Mouse (Mus musculus): ENCODE data around the gene Rnf130.
A peak's percentile ranks its signal among the peaks of the same experiment; 100 is the strongest.
"Not testable (repeated sequence)": the region's sequence is repeated elsewhere in the genome, so short reads cannot be mapped to it uniquely, and the experiment has no call there.

Rnf130 gene

GRCm38 (mm10) chr11:50086211-50086610, 61.1 kb downstream of the Rnf130 start:
- DNase-seq (ENCODE audit: low read depth, low spot score) = no peak

- DNase-seq (ENCODE audit: low read depth, low spot score) = no peak
These were observed 64.7 kb downstream of the Rnf130 start for GRCm38 (mm10) chr11:50089840-50090239.

DNA sequence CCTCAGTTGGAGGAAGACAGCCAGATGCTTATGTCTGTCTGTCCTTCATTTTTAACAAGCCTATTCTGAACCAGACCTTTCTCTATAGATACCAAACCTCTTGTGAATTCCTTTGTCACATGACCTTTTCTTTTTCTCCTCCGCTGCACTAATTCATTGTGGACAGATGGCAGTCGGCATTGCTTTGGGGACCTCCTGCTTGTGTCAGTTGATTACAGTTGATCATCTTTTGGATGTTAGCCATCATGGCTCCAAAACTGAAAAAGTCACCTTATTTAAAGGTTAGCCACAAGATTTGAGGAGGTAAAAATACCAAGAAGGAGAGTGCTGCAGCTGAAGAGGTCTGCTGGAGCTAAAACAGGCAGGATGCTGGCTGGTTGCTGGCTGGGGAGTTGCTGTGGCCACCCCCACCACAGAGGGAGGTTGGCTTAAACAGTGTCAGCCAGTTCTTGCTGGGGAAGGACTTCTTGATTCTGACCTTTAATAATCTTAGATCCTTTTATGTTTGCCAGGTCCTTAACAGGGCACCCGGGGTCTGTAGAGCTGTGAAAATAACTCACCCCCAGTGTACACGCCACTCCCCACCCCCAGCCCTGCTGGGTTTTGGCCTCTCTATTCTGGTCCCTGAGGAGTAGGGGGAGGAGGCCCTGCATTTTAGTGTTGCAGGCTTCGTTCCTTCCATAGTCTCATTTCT, 66.0 kb downstream of the Rnf130 start:
- no peak for DNase-seq (ENCODE audit: low read depth, low spot score)

DNA sequence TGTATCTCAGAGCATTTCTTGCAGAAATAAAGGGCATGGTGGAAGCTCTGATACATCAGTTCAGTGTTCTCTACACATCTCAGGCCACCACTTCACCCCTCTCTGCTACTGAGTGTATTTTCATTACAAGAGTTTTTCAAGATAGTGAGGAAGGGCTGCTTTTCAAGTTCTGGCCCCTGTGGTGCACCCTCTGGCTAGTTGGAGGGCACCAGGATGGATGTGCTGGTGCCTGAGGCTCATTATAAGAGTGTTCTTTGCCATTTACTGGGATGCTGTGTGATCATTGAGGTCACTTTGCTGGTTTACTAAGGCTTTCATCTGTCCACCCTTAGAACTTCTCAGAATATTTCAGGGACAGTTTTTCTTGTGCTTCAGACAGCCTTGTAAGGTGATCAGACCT, 66.5 kb downstream of the Rnf130 start:
- DNase-seq (ENCODE audit: low read depth, low spot score) = no peak

GRCm38 (mm10) chr11:50095661-50096060, 70.5 kb downstream of the Rnf130 start:
- DNase-seq (ENCODE audit: low read depth, low spot score) = no peak

- DNase-seq (ENCODE audit: low read depth, low spot score) = no peak
These were observed 71.9 kb downstream of the Rnf130 start for GRCm38 (mm10) chr11:50097091-50097490.

- DNase-seq (ENCODE audit: low read depth, low spot score) = no peak
These were observed 73.9 kb downstream of the Rnf130 start for GRCm38 (mm10) chr11:50098961-50099481.

DNA sequence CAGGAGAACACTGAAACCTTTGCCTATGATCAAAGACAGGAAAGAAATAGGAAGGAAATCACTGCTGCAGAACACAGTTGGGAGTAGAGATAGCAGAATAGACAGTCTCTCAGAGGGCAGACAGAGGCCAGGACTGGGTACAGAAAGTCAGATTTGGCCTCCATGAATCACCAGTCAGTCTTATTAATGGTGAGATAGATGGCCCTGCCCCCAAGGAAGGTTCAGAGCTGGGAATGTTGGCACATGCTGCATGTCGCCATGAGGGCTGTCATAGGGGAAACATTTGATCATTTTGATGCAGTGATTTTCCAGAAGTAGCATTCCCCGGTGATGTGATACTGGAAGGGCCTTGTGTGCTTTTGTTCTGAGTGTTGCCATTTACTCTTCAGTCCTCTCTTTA, 74.5 kb downstream of the Rnf130 start:
- no peak for DNase-seq (ENCODE audit: low read depth, low spot score)

- DNase-seq (ENCODE audit: low read depth, low spot score) = no peak
These were observed 75.6 kb downstream of the Rnf130 start for GRCm38 (mm10) chr11:50100548-50101307.

DNA sequence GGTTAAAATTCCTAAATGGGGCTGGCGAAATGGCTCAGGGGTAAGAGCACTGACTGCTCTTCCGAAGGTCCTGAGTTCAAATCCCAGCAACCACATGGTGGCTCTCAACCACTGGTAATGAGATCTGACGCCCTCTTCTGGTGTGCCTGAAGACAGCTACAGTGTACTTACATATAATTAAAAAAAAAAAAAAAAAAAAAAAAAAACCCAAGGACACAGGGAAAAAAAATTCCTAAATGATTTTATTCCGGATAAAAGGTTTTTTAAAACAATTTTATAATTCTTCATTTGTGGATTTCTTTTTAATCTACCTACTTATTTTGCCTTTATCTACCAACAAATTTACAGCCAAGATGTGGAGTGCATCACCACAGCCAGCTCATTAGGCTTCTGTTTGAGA, 76.8 kb downstream of the Rnf130 start:
- not testable (repeated sequence) for DNase-seq (ENCODE audit: low read depth, low spot score)

DNA sequence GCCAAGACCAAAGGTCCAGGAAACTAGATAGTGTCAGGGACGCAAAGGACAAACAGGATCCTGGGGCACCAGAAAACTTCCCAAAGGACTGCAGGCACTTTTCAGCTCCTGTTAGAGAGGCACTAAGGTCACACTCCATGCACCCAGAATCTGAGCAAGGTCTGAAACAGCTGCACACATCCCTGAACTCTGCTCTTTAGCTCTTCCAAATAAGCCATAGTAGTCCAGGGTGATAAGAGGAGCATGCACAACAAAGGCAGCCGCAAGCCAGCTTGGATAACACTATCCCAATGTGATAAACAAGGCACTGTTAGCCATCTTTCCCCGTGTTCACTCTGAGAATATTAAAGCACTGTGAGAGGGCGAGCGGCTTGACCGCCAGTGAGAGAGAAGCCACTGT, 78.9 kb downstream of the Rnf130 start:
- no peak for DNase-seq (ENCODE audit: low read depth, low spot score)

- no peak for DNase-seq (ENCODE audit: low read depth, low spot score)
These were observed 80.1 kb downstream of the Rnf130 start for GRCm38 (mm10) chr11:50105237-50105636.

DNA sequence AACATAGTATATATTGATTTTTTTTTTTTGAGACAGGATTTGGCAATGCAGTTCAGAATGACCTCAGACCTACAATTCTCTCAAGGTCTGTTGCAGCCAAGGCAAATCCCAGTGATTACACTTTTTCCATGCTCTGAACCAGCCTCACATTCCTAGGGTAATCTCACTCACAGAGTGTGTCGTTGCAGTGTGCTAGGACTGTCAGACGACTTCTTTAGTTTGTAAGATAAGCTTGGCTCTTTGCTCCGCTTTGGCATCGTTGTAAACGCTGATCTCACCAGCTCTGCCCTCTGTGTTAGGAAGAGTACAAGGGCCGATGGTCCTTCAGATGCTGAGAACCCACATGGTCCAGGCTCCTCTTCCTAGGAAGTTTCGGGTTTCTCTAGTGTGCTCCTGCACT, 80.9 kb downstream of the Rnf130 start:
- no peak for DNase-seq (ENCODE audit: low read depth, low spot score)

DNA sequence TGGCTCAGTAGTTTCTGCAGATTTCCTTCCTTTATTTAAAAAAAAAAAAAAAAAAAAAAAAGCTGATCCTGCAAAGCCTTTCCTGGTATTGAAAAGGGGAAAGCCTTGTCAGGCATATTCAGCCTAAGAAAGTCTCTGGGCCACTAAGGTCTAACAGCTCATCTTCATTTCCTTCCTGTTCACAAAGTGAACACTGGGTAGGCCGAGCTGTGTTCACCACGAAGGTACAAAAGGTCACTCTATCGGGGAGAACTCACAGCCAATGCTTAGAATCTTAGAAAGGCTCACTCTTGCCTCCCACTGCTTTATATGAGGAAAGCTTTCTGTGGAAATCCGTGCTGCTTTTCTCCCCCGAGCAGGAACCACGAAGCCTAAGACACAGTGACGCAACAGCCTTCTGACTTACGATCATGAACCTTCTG, 83.7 kb downstream of the Rnf130 start:
- DNase-seq (ENCODE audit: low read depth, low spot score) = no peak

DNA sequence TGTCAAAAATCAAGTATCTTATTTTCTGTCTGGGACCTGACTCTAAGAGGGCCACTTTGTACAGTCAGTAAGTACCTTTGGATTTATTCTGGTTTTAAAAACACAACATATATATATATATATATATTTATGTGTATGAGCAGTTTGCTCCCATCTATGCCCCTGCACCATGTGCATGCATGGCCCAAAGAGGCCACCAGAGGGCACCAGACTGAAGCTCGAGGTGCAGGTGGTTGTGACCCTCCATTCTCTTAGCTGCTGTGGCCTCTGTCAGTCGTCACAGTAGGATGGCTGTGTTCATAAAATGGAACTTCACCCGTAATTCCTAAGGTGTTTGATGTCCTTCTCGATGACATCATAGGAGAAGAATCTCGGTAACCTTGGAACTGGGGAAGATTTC, 89.2 kb downstream of the Rnf130 start:
- peak; percentile 38 for DNase-seq (ENCODE audit: low read depth, low spot score)

- no peak for DNase-seq (ENCODE audit: low read depth, low spot score)
These were observed 97.5 kb downstream of the Rnf130 start for GRCm38 (mm10) chr11:50122631-50123081.

GRCm38 (mm10) chr11:50127781-50128180, 102.6 kb downstream of the Rnf130 start:
- no peak for DNase-seq (ENCODE audit: low read depth, low spot score)

DNA sequence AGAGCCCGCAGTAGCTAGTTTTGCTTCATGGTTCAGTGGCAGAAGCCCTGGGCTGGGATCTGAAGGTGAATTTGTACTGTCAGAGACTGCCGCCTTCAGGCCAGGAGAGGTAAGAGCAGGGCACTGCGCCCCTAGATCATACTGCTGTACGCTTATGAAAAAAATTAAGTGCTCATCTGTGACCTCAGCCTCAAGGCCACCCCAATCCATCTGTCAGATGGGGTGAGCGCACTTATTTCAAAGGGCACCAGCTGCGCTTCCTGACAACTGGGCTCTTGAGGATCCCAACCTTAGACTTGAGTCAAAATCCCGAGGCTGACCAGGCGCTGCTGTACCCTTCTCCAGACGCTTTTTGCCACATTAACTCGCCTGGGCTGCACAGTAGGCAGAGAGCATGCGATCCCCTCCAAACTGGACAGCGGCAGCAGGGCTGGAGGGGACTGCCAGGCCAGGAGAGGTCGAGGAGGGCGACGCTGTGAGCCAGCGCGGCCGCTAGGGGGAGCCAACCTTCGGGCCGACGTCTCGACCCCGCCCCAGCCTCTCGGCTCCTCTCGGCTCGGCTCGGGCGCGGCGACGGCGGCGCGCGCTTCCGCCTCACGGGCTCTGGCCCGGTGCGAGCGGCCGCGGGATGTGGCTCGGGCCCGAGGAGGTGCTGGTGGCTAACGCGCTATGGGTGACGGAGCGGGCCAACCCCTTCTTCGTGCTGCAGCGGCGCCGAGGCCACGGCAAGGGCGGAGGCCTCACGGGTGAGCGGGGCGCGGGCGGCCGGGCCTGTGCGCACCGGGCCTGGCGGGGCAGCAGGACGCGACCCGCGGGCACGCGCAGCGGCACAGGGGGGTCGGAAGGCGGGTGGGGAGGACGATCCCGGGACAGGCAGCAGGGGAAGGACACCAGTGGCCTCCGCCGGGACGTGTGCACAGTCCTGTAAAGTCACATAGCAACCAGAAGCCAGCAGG, 105.9 kb downstream of the Rnf130 start, which contains the start of gene Tbc1d9b:
Gene Tbc1d9b, plus strand, starts transcription at position 586 of the 956 bp plus-strand sequence.
- DNase-seq (ENCODE audit: low read depth, low spot score) = peak; percentile 70

DNA sequence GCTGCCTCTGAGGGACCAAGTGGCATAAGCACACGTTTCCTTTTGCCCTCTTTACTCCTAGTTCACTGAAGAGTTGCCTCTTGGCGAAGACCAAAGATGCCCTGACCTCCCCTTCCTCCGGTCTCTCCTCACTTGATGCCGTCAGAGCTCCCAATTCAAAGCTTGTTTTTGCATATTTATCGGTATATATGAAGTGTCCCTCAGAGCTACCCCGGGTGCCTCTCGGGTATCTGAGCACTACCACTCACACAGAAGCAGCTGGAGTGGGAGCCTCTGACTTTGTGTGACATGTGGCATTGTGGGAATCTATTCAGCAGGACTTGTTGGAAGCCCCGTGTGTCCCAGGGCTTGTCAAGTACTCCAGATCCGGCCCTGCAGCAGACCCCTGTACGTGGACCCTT, 106.7 kb downstream of the Rnf130 start:
- DNase-seq (ENCODE audit: low read depth, low spot score) = no peak

DNA sequence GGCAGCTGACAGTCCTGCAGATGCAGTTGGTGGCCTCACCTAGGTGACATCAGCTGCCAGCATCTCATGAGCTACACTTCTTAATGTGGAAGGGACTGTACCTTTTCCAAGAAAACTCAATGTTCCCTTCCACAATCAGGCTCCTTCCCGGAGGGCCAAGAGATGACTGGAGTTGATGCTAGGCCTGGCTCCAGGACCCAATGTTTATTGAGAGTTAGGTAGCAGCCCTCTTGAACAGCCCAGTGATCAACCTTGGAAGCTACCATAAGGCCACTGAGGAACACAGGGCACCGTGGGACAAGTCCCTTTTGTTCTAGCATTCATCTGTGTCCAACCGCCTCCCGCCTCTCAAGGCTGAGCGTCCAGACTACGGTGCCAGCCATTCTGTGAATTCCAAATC, 107.1 kb downstream of the Rnf130 start:
- no peak for DNase-seq (ENCODE audit: low read depth, low spot score)

DNA sequence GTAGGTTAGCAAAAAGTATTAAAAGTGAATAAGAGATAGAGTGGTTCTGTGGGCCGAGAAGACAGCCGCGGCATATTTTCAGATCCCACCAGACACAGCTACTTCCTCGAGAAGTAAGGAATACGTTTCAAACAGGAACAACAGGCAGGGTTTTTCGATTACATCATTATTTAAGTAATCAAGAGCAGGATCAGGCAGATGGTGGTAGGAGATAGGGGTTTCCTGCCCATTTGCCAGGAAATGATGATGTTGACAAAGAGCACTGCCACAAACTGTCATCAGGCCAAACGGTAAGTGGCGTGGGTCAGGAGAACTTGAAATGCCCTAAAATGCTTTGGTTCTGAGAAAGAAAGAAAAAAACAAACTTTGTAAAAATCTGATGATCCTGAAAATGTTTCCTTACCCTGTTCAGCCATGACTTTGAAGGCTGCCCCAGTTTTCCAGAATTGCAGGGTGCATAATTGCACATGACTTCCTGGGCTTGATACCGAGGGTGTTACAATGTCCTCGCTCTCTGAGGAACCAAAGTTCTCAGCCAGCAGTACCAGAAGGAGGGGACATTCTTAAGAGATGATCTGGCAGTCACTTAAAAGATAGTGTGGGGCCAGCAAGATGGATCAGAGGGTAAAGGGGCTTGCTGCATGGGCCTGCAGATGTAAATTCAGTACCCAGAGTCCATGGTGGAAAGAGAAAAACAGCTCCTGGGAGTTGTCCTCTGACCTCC, 109.2 kb downstream of the Rnf130 start:
- DNase-seq (ENCODE audit: low read depth, low spot score) = no peak

Measured in retina, adult 2 months (tissue).